Mouse (Mus musculus): ENCODE measurements at regions not wholly inside any gene's neighbourhood (a gene's known extent, or its start where the extent isn't known, plus 50 kb on each side); places are given as distances from the start of the nearest gene placed in this dataset.
"Not testable (repeated sequence)": the region's sequence is repeated elsewhere in the genome, so short reads cannot be mapped to it uniquely, and the experiment has no call there.

DNA sequence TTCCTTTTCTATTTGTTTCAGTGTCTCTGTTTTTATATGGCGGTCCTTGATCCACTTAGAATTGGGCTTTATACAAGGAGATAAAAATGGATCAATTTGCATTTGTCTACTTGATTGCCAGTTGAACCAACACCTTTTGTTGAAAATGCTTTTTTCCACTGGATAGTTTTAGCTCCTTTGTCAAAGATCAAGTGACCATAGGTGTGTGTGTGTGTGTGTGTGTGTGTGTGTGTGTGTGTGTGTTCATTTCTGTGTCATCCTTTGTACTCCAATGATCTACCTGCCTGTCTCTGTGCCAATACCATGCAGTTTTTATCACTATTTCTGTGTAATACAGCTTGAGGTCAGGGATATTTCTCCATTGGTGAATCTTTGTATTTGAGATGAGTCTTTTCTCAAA lies 158.7 kb upstream of the Cenpw start:
- no peaks in the 10 kb centered on the region for H3K9me3 ChIP-seq
- no peak overlapping the region for H3K27ac ChIP-seq
- H3K27me3 ChIP-seq: no peaks in the 10 kb centered on the region
- no peak overlapping the region for H3K9ac ChIP-seq (replicated peaks)
- no peak overlapping the region for H3K4me2 ChIP-seq
- WGBS: 90% methylated on average over 1 of the region's 1 CpGs
- no peak overlapping the region for H3K4me3 ChIP-seq (replicated peaks)
- ATAC-seq (ENCODE audit: insufficient number of reproducible peaks, insufficient read depth, low FRiP score, low TSS enrichment, low read depth): no peak
- no peaks in the 10 kb centered on the region for H3K4me1 ChIP-seq (replicated peaks)
- no peaks in the 10 kb centered on the region for H3K36me3 ChIP-seq

DNA sequence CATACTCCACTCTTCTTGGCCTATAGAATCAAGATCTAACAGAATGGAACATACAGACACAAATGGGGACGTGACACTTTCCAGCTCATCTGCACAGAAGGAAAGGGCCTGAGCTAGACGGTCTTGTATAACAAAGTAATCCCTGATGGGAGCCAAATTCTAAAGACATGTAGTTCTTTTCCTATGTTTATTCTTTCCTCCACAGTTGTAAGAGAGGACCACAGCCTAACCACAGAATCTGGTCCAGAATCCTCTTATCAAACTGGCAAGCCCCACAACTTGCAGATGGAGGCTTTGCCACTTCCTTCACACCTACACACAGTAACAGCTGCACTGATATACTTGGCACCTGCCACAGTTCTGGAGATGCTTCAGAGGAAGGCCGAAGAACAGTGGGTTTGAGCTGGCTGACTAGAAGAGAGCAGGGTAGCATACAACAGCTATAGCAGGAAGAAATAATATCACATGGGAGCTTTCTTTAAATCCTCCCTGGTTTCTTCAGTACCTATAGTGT lies 142.7 kb upstream of the Cenpw start:
- Histone ChIP-seq H3K4me2 (no peak overlapping the region), H3K27me3 (no peaks in the 10 kb centered on the region), H3K4me1 (replicated peaks) (no peaks in the 10 kb centered on the region), H3K36me3 (no peaks in the 10 kb centered on the region), H3K9me3 (no peaks in the 10 kb centered on the region), H3K4me3 (replicated peaks) (no peak overlapping the region), H3K9ac (replicated peaks) (no peak overlapping the region), H3K27ac (no peak overlapping the region)
- WGBS: 87% methylated on average over 3 of the region's 3 CpGs
- no peak for ATAC-seq (ENCODE audit: insufficient number of reproducible peaks, insufficient read depth, low FRiP score, low TSS enrichment, low read depth)

DNA sequence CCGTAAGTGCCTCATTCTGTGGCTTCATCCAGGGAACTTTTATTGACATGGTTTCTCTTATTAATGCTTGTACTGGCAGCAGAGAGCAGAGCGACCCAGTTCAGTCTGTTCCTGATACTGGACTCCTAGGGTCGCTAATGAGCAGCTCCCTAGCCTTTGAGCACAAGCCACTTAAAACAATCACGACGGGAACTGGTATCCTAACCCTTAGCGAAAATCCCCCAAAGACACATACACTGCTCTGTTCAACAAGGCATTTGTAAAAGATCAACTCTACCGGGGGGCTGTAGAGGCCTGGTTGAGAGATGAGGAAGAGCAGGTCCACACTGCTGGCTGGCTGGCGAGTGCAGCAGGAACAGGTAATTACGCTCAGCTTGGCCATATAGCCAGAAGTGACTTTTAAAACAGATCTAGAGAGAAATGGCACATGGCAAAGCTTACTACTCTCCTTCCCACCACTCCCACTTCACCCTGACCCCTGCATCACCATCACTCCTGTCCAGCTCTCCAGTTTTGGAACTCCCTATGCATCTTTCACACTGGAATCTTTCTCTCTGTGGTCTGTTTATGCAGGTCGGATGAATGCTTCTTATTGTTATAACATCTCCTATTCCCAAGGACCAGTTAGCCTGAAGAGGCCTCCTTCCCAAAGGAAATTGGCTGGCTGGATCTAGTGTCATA lies 128.1 kb upstream of the Cenpw start:
- H3K4me3 ChIP-seq (replicated peaks): no peak overlapping the region
- H3K4me1 ChIP-seq (replicated peaks): peaks cover 25% of the 10 kb centered on the region
- H3K36me3 ChIP-seq: no peaks in the 10 kb centered on the region
- peak overlapping the region; percentile 39 for H3K4me2 ChIP-seq
- H3K27me3 ChIP-seq: no peaks in the 10 kb centered on the region
- H3K9ac ChIP-seq (replicated peaks): no peak overlapping the region
- ATAC-seq (ENCODE audit: insufficient number of reproducible peaks, insufficient read depth, low FRiP score, low TSS enrichment, low read depth): peak; percentile 61
- no peaks in the 10 kb centered on the region for H3K9me3 ChIP-seq
- WGBS: 23% methylated on average over 10 of the region's 10 CpGs
- peak overlapping the region; percentile 66; the same call in 1 of the 2 replicates for H3K27ac ChIP-seq

DNA sequence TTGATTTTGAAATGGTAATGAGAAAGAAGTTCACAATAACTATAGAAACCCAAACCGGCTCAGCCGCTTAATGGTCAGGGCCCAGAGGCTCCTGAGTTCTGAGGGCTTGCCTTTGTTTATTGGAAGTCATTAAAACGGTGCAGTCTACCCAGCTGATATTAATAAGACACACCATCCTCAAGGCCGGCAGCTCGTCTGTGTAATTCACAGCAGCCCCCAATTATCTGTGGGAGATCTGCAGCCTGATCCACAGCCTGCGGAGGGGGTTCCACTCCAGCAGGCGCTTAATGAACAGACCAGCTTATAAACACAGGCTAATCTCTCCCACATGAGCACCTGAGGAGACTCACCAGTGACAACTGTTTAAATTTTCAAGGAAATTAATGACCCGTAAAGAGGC lies 127.5 kb upstream of the Cenpw start:
- Histone ChIP-seq H3K9me3 (no peaks in the 10 kb centered on the region), H3K36me3 (no peaks in the 10 kb centered on the region), H3K4me1 (replicated peaks) (peaks cover 25% of the 10 kb centered on the region), H3K4me3 (replicated peaks) (no peak overlapping the region), H3K9ac (replicated peaks) (no peak overlapping the region), H3K27me3 (no peaks in the 10 kb centered on the region), H3K4me2 (peak overlapping the region; percentile 39), H3K27ac (0 out of 2 replicates have a peak overlapping the region, but pooled peaks have one; percentile 17)
- 15% methylated on average over 8 of the region's 8 CpGs for WGBS
- peak; percentile 84 for ATAC-seq (ENCODE audit: insufficient number of reproducible peaks, insufficient read depth, low FRiP score, low TSS enrichment, low read depth)

DNA sequence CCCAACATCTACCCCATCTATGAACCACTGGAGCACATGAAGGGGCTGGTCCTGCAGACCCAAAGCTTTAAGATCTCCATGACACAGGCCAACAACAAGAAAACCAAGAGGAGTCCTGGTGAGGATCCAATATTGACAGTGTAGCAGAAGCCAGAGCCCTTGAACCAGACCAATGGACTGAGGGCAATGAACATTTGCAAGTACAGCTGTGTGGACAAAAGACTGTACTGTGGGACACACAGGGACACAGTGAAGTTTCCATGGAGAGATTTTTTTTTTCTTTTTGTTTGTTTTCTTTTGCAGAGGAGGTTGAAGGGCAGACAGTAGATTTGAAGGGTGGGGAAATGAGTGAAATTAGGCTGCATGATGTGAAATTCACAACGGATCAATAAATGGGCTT lies 126.5 kb upstream of the Cenpw start:
- WGBS: 67% methylated on average over 1 of the region's 1 CpGs
- H3K27ac ChIP-seq: 0 out of 2 replicates have a peak overlapping the region, but pooled peaks have one; percentile 29

DNA sequence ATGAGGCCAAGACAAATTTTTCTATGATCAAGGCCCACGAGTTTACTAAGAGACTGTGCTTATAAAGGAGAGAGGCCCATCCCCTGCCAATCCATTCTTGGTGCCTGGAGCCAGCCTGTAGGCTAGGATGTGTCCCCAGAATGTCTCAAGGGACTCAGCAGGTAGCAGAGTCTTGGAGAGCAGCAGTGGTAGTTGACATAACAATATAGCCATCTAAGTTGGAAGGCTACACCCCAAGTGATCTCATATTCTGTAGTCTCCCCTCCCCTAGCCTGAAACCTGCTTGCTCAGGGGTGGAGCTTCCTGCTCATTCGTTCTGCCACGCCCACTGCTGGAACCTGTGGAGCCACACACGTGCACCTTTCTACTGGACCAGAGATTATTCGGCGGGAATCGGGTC lies 95.5 kb upstream of the Cenpw start:
- H3K4me1 ChIP-seq (replicated peaks); H3K9ac ChIP-seq (replicated peaks): not testable (repeated sequence)
- WGBS: 92% methylated on average over 3 of the region's 7 CpGs

More for the DNA sequence above, 126.5 kb upstream of the Cenpw start:
- Histone ChIP-seq H3K9ac (replicated peaks) (no peak overlapping the region), H3K4me1 (replicated peaks) (peaks cover 25% of the 10 kb centered on the region), H3K36me3 (no peaks in the 10 kb centered on the region), H3K27me3 (no peaks in the 10 kb centered on the region), H3K4me3 (replicated peaks) (no peak overlapping the region), H3K9me3 (no peaks in the 10 kb centered on the region), H3K4me2 (no peak overlapping the region)
- no peak for ATAC-seq (ENCODE audit: insufficient number of reproducible peaks, insufficient read depth, low FRiP score, low TSS enrichment, low read depth)

DNA sequence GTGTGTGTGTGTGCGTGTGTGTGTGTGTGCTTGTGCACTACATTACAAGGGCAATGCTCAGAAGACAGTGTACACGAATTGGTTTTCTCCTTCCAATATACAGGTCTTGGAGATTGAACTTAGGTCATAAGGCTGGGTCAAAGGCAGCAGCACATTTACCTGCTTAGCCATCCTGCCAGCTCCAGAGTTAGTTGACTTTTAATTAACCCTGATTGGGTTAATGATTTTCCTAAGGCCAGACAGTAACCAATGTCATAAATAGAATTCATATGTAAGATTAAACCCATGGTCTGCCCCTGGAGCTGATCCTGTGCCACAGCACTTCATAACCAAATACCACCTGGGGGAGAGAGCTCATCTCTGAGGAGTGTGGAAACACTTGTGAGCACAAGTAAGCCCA lies 81.3 kb upstream of the Cenpw start:
- no peak for ATAC-seq (ENCODE audit: insufficient number of reproducible peaks, insufficient read depth, low FRiP score, low TSS enrichment, low read depth)
- no peak overlapping the region for H3K4me3 ChIP-seq (replicated peaks)
- 82% methylated on average over 2 of the region's 2 CpGs for WGBS

More for the DNA sequence above, 95.5 kb upstream of the Cenpw start:
- not testable (repeated sequence) for H3K27me3 ChIP-seq; H3K4me2 ChIP-seq; H3K9me3 ChIP-seq; H3K27ac ChIP-seq; ATAC-seq (ENCODE audit: insufficient number of reproducible peaks, insufficient read depth, low FRiP score, low TSS enrichment, low read depth); H3K36me3 ChIP-seq; H3K4me3 ChIP-seq (replicated peaks)

DNA sequence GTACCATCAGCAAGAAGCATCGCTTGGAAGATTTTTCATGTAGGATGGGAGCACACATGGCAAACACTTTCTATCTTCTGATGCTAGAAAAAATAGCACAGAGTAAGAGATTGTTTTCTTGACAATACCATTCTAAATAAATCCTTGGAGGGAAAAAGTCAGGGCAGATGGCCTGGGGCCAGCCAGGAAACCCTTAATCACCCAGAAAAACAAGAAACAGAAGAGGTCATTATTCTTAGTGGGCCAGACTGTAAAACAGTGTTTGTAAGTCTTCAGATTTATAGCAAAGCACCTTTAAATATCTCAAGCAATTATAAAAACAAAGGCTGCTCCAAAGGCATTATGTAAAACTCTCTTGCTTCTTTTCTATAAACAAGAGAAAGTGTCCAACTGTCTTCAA lies 80.1 kb upstream of the Cenpw start:
- peak overlapping the region; percentile 50; the same call in 1 of the 2 replicates for H3K27ac ChIP-seq
- peaks cover 8% of the 10 kb centered on the region for H3K4me1 ChIP-seq (replicated peaks)
- no peak overlapping the region for H3K4me2 ChIP-seq
- WGBS: 54% methylated on average over 1 of the region's 1 CpGs
- no peak overlapping the region for H3K4me3 ChIP-seq (replicated peaks)
- ATAC-seq (ENCODE audit: insufficient number of reproducible peaks, insufficient read depth, low FRiP score, low TSS enrichment, low read depth): no peak
- H3K27me3 ChIP-seq: no peaks in the 10 kb centered on the region
- no peaks in the 10 kb centered on the region for H3K36me3 ChIP-seq
- no peak overlapping the region for H3K9ac ChIP-seq (replicated peaks)
- H3K9me3 ChIP-seq: 0 out of 2 replicates have a peak, but pooled peaks cover 2% of the 10 kb centered on the region

More for the DNA sequence above, 81.3 kb upstream of the Cenpw start:
- Histone ChIP-seq H3K4me2 (no peak overlapping the region), H3K27me3 (no peaks in the 10 kb centered on the region), H3K4me1 (replicated peaks) (peaks cover 8% of the 10 kb centered on the region), H3K9me3 (0 out of 2 replicates have a peak, but pooled peaks cover 2% of the 10 kb centered on the region), H3K36me3 (no peaks in the 10 kb centered on the region), H3K9ac (replicated peaks) (no peak overlapping the region), H3K27ac (no peak overlapping the region)

DNA sequence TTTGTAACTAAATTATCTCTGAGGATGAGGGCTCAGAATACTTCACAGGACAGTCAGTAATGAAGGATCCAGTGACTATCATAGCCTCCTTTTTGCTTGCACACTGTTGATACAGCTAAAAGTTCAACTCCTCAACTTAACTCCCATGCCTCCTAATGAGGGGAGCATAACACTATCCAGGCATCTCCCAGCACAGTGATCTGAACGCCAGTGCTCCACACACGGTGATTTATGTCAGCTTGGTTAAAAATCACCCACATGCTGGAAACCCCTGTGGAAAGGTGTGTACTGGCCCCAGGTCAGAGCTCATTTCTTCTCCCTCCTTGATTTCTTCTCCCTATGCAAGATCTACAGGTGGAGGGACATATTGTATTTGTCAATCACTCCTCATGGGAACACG lies 79.6 kb upstream of the Cenpw start:
- H3K27me3 ChIP-seq: no peaks in the 10 kb centered on the region
- no peaks in the 10 kb centered on the region for H3K36me3 ChIP-seq
- no peak overlapping the region for H3K4me2 ChIP-seq
- H3K9me3 ChIP-seq: 0 out of 2 replicates have a peak, but pooled peaks cover 2% of the 10 kb centered on the region
- no peak; the same call in 1 of the 2 replicates for ATAC-seq (ENCODE audit: insufficient number of reproducible peaks, insufficient read depth, low FRiP score, low TSS enrichment, low read depth)
- WGBS: 12% methylated on average over 3 of the region's 3 CpGs
- H3K4me3 ChIP-seq (replicated peaks): no peak overlapping the region
- H3K9ac ChIP-seq (replicated peaks): no peak overlapping the region
- peak overlapping the region; percentile 50 for H3K27ac ChIP-seq
- H3K4me1 ChIP-seq (replicated peaks): peaks cover 8% of the 10 kb centered on the region

DNA sequence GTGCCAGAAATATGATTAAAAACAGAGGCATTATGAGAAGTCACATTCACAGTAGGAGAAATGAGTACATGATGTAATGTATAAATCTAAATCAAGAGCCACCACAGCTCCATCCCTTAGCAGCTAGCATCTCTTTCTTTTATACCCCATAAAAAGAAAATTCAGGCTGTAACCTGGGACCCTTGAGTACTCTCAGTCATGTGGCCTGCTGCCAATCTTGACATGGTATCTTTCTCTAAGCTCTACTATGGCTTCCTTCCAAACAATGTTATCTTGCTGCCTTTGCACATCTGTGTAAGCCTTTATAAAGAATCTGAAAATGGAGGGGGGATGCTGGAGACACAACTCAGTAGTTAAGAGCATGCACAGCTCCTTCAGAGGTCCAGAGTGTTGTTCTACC lies 78.6 kb upstream of the Cenpw start:
- Histone ChIP-seq H3K4me1 (replicated peaks) (peaks cover 8% of the 10 kb centered on the region), H3K27ac (no peak overlapping the region), H3K4me3 (replicated peaks) (no peak overlapping the region), H3K4me2 (no peak overlapping the region), H3K9ac (replicated peaks) (no peak overlapping the region), H3K9me3 (0 out of 2 replicates have a peak, but pooled peaks cover 2% of the 10 kb centered on the region), H3K36me3 (no peaks in the 10 kb centered on the region), H3K27me3 (no peaks in the 10 kb centered on the region)
- no peak for ATAC-seq (ENCODE audit: insufficient number of reproducible peaks, insufficient read depth, low FRiP score, low TSS enrichment, low read depth)

DNA sequence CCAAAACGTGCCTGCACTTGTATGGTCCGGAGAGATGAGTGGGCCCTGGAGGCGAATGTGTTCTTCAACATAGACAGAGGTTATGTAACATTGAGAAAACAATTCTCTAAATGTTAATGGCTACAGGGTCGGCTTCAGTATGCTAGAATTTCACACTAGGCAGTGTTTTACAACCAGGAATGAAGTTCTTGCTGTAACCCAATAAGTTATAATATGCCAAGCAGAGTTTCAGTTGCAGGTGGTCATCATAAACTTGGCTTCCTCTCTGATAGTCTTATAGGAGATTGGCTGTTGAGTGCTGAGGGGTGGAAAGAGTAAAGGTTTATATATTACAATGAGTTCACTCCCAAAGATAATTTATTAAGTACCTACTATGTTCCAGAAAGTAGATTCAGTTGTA lies 64.8 kb upstream of the Cenpw start:
- no peak overlapping the region for H3K4me3 ChIP-seq (replicated peaks)
- ATAC-seq (ENCODE audit: insufficient number of reproducible peaks, insufficient read depth, low FRiP score, low TSS enrichment, low read depth): no peak
- 66% methylated on average over 4 of the region's 4 CpGs for WGBS

DNA sequence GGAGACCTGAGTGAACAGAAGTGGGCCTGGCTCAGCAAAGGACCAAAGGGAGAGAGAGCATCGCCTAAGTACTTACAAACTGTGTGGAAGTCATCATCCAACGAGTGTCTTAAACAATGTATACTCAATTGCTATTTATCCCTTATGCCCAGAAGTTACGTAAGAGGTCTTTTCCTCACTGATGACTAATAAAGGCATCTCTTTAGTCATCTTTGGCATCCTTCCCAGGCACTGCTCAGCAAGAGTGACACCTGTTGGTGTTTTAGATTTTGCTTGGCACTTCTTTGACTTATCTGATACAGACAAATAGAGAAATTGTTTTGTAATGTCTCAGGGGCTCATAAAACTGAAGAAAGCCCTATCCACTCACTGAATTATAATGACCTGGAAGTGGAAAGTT lies 59.4 kb upstream of the Cenpw start:
- 87% methylated on average over 3 of the region's 3 CpGs for WGBS
- Histone ChIP-seq H3K27ac (no peak overlapping the region), H3K4me2 (no peak overlapping the region), H3K27me3 (no peaks in the 10 kb centered on the region), H3K9ac (replicated peaks) (no peak overlapping the region), H3K4me3 (replicated peaks) (no peak overlapping the region), H3K4me1 (replicated peaks) (no peaks in the 10 kb centered on the region), H3K9me3 (no peaks in the 10 kb centered on the region), H3K36me3 (no peaks in the 10 kb centered on the region)
- ATAC-seq (ENCODE audit: insufficient number of reproducible peaks, insufficient read depth, low FRiP score, low TSS enrichment, low read depth): no peak

More for the DNA sequence above, 64.8 kb upstream of the Cenpw start:
- Histone ChIP-seq H3K27me3 (no peaks in the 10 kb centered on the region), H3K36me3 (no peaks in the 10 kb centered on the region), H3K27ac (no peak overlapping the region), H3K9me3 (no peaks in the 10 kb centered on the region), H3K4me1 (replicated peaks) (no peaks in the 10 kb centered on the region), H3K4me2 (no peak overlapping the region), H3K9ac (replicated peaks) (no peak overlapping the region)
